Mouse (Mus musculus): ENCODE data around the gene Mllt6. TPM values are rescaled to one million over a fixed set of nuclear protein-coding genes. Genes with fewer than 3 reads are reported as not detected.
A peak's percentile ranks its signal among the peaks of the same experiment; 100 is the strongest.

The Mllt6 gene
- total and polyA plus RNA-seq, 3 experiments = 17.2 to 17.6 TPM; not detected in 1

DNA sequence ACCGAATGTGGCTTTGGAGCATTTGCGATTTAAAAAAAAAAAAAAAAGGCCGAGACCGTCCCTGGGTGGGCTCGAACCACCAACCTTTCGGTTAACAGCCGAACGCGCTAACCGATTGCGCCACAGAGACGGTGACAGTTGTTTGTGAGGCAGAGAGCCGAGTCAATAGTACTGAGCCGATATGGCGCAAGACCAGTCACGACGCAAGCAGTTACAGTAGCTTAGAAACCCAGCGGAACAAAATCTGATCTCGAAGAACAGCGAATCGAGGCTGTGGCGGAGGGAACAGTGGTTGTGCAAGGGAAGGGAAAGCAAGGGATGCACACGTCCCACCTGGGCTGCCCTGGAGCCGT is 39.2 kb downstream of the Mllt6 start (continued):
- TF ChIP-seq TCF12 (IDR thresholded peaks at IDR 0.05; ENCODE audit: low read depth, low read length) = 0 out of 2 replicates have a peak, but pooled peaks have one; percentile 7

DNA sequence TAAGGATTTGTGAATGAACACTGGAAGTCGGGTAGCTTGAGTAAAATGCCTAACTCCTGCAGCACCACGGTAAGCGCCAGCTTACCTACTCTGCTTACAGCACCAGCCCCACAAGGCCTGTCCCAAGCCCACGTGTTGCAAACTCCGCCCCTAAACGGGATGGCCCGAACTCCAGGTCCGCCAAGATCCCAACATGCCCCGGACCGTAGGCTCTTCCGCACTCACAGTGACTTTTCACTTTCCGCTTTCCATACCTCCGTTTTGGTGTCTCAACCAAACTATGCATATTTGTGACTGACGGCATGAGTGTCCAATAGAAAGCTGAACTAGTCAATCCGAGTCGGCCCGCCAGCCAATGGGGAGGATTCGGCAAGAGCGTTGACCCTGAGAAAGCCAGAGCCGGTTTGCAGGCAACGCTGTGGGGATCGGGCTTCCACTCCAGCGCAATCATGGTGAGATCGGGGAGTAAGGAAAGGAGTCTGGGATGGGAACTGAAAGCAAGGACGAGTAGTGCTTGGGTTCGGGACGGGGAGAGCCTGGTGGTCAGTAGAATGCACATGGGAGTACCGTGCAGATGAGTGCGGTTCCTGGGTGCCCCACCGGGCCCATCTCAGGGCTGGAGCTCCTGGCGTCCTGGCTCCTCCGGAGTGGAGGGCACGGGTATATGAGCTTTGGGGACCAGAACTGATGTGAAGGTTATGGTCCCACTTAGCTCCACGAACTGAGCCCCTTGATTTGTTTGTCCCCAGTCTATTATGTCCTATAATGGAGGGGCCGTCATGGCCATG is 40.0 kb downstream of the Mllt6 start, which contains the start of gene Psmb3:
Gene Psmb3, plus strand, starts transcription at position 361 of the 788 bp plus-strand sequence.
- Histone ChIP-seq H3K4me3 (ENCODE audit: control insufficient read depth in 1 of 2, insufficient read depth in 1 of 2, low read depth in 2 of 2, low read length in 2 of 2) (peak within 1 kb of the TSS; percentile 84 to 94), H3K9me3 (replicated peaks; ENCODE audit: insufficient read depth, low read length) (no peaks in the 10 kb centered on the region), H3K27me3 (ENCODE audit: control insufficient read depth in 1 of 2, insufficient read depth in 2 of 2, low read length in 2 of 2) (no peaks in the 10 kb centered on the region), H3K36me3 (ENCODE audit: control insufficient read depth in 1 of 2, insufficient read depth in 2 of 2, low read length in 2 of 2) (peaks cover 5 to 12% of the 10 kb centered on the region in 2 experiments), H3K4me1 (ENCODE audit: control insufficient read depth in 1 of 2, insufficient read depth in 2 of 2, low read length in 2 of 2) (peaks cover 0 to 14% of the 10 kb centered on the region in 2 experiments; a peak in 3 of 4 replicates), H3K9ac (ENCODE audit: control insufficient read depth, low read depth, low read length, poor library complexity, severe bottlenecking) (peak within 1 kb of the TSS; percentile 83), H3K79me2 (ENCODE audit: control insufficient read depth, insufficient read depth, low read length, poor library complexity) (peaks cover 31% of the 10 kb centered on the region), H3K27ac (ENCODE audit: control insufficient read depth, low read depth, low read length) (peak within 1 kb of the TSS; percentile 67)
- DNase-seq (ENCODE audit: low read depth, low spot score) = peak; percentile 100
- peak; percentile 99 for TF ChIP-seq MYC (IDR thresholded peaks at IDR 0.05; ENCODE audit: low read depth, low read length)
- TF ChIP-seq GATA1 (IDR thresholded peaks at IDR 0.05; ENCODE audit: low read depth, low read length) = no peak
- TF ChIP-seq RAD21 (IDR thresholded peaks at IDR 0.05; ENCODE audit: low read depth, low read length) = no peak
- TF ChIP-seq POLR2AphosphoS2 (IDR thresholded peaks at IDR 0.05; ENCODE audit: low read length) = peak; percentile 98
- TF ChIP-seq ETS1 (IDR thresholded peaks at IDR 0.05; ENCODE audit: low read depth, low read length) = peak; percentile 63; the same call in 1 of the 2 replicates
- no peak for TF ChIP-seq ZKSCAN1 (IDR thresholded peaks at IDR 0.05; ENCODE audit: low read depth, low read length)
- peak; percentile 97 for TF ChIP-seq NELFE (IDR thresholded peaks at IDR 0.05; ENCODE audit: low read depth, low read length)
- peak; percentile 96 for TF ChIP-seq USF1 (IDR thresholded peaks at IDR 0.05; ENCODE audit: low read depth, low read length)
- no peak for TF ChIP-seq CTCF (IDR thresholded peaks at IDR 0.05 in 2 of 3, conservative IDR thresholded peaks at IDR 0.05 in 1 of 3; ENCODE audit: control insufficient read depth in 1 of 3, insufficient read depth in 1 of 3, low read depth in 2 of 3, low read length in 3 of 3, poor library complexity in 1 of 3, severe bottlenecking in 1 of 3)
- no peak for TF ChIP-seq SMC3 (IDR thresholded peaks at IDR 0.05; ENCODE audit: low read depth, low read length)
- peak; percentile 95; the same call in 1 of the 2 replicates for TF ChIP-seq CHD1 (IDR thresholded peaks at IDR 0.05; ENCODE audit: low read depth, low read length)
- peak; percentile 99 for TF ChIP-seq HCFC1 (IDR thresholded peaks at IDR 0.05; ENCODE audit: low read depth, low read length)
- peak in 1 of 2 experiments; percentile 77; a peak in 2 of 4 replicates for TF ChIP-seq USF2 (IDR thresholded peaks at IDR 0.05; ENCODE audit: borderline replicate concordance in 1 of 2, insufficient read depth in 1 of 2, low read depth in 1 of 2, low read length in 2 of 2)
- 0 out of 2 replicates have a peak, but pooled peaks have one; percentile 10 for TF ChIP-seq MAFK (IDR thresholded peaks at IDR 0.05; ENCODE audit: borderline replicate concordance, low read depth, low read length)
- TF ChIP-seq EP300 (IDR thresholded peaks at IDR 0.05; ENCODE audit: low read depth in 1 of 2, low read length in 2 of 2) = peak in 1 of 2 experiments; percentile 57; a peak in 2 of 4 replicates
- 0 out of 2 replicates have a peak, but pooled peaks have one; percentile 44 for TF ChIP-seq ZNF384 (IDR thresholded peaks at IDR 0.05; ENCODE audit: low read depth, low read length)
- TF ChIP-seq MEF2A (IDR thresholded peaks at IDR 0.05; ENCODE audit: extremely low read depth, insufficient replicate concordance, low read depth, low read length, poor library complexity, severe bottlenecking) = no peak
- TF ChIP-seq UBTF (IDR thresholded peaks at IDR 0.05; ENCODE audit: borderline replicate concordance, insufficient read depth, low read depth, low read length) = peak; percentile 86; the same call in 1 of the 2 replicates
- TF ChIP-seq ZMIZ1 (IDR thresholded peaks at IDR 0.05; ENCODE audit: low read depth, low read length) = peak; percentile 90
- peak; percentile 92 for TF ChIP-seq CHD2 (IDR thresholded peaks at IDR 0.05; ENCODE audit: low read length)
- peak; percentile 88; the same call in 1 of the 2 replicates for TF ChIP-seq GABPA (IDR thresholded peaks at IDR 0.05; ENCODE audit: low read depth, low read length)
- TF ChIP-seq TCF12 (IDR thresholded peaks at IDR 0.05; ENCODE audit: low read depth, low read length) = peak; percentile 72
- no peak for TF ChIP-seq MYB (IDR thresholded peaks at IDR 0.05; ENCODE audit: low read depth, low read length)
- peak; percentile 100 for TF ChIP-seq MXI1 (IDR thresholded peaks at IDR 0.05; ENCODE audit: low read depth, low read length)
- peak; percentile 99 for TF ChIP-seq ELF1 (IDR thresholded peaks at IDR 0.05; ENCODE audit: low read depth, low read length)
- no peak for TF ChIP-seq BHLHE40 (IDR thresholded peaks at IDR 0.05; ENCODE audit: borderline replicate concordance, low read depth, low read length)
- TF ChIP-seq MAZ (IDR thresholded peaks at IDR 0.05; ENCODE audit: low read depth, low read length) = peak; percentile 86
- TF ChIP-seq KAT2A (conservative IDR thresholded peaks at IDR 0.05; ENCODE audit: low read depth, low read length) = peak; percentile 95
- TF ChIP-seq TAL1 (IDR thresholded peaks at IDR 0.05; ENCODE audit: low read length) = no peak
- peak; percentile 100 for TF ChIP-seq MAX (IDR thresholded peaks at IDR 0.05; ENCODE audit: low read length)
- TF ChIP-seq JUND (IDR thresholded peaks at IDR 0.05; ENCODE audit: low read depth, low read length) = no peak
- no peak for TF ChIP-seq ZC3H11A (IDR thresholded peaks at IDR 0.05; ENCODE audit: low read depth, low read length)
- no peak for TF ChIP-seq E2F4 (IDR thresholded peaks at IDR 0.05; ENCODE audit: borderline replicate concordance, low read depth, low read length)

Data from MEL (cell line).